Mouse (Mus musculus) lung, embryonic 14.5 days (tissue): ENCODE measurements around the gene Myl6. TPM values are rescaled to one million over a fixed set of nuclear protein-coding genes. Genes with fewer than 3 reads are reported as not detected.
"Not testable (repeated sequence)": the region's sequence is repeated elsewhere in the genome, so short reads cannot be mapped to it uniquely, and the experiment has no call there.

Source experiments
- ATAC-seq: fragments of 200-750 bp; cut with Nextera tagmentation; 2 replicates; pipeline ENCODE4 v1.8.0; 2017; ENCODE audit warnings: mild to moderate bottlenecking, moderate TSS enrichment, moderate library complexity; ENCODE audit not compliant: insufficient read depth
- DNase-seq: peaks from one replicate; pipeline ENCODE4 v3.0.0-alpha.2; 2015
- H3K27ac ChIP-seq: fragments of 300-500 bp; sonication (generic); 2 replicates; pipeline ENCODE4 v1.5.1; 2014; ENCODE audit warnings: low read depth, mild to moderate bottlenecking, moderate library complexity
- H3K27me3 ChIP-seq: fragments of 300-500 bp; sonication (generic); 2 replicates; pipeline ENCODE4 v1.6.1; 2014; ENCODE audit warnings: low read length, control low read depth; ENCODE audit not compliant: insufficient read depth
- H3K36me3 ChIP-seq: fragments of 300-500 bp; sonication (generic); 2 replicates; pipeline ENCODE4 v1.6.1; 2014; ENCODE audit warnings: control low read depth; ENCODE audit not compliant: insufficient read depth
- H3K4me1 ChIP-seq: fragments of 300-500 bp; sonication (generic); 2 replicates; pipeline ENCODE4 v1.6.1; 2014; ENCODE audit warnings: antibody characterized with exemption, control low read depth; ENCODE audit not compliant: insufficient read depth
- H3K4me2 ChIP-seq: fragments of 300-500 bp; sonication (generic); 2 replicates; pipeline ENCODE4 v1.6.1; 2014; ENCODE audit warnings: mild to moderate bottlenecking
- H3K4me3 ChIP-seq: fragments of 300-500 bp; sonication (generic); 2 replicates; pipeline ENCODE4 v1.5.1; 2014; ENCODE audit warnings: low read depth, low read length
- H3K9ac ChIP-seq: fragments of 300-500 bp; sonication (generic); 2 replicates; pipeline ENCODE4 v1.6.1; 2014
- H3K9me3 ChIP-seq: fragments of 300-500 bp; sonication (generic); 2 replicates; pipeline ENCODE4 v1.6.1; 2016; ENCODE audit warnings: low read depth, low read length, control low read depth
- CTCF ChIP-seq: IDR thresholded peaks from 2 replicates; pipeline ENCODE4 v1.5.1; 2016; ENCODE audit warnings: antibody characterized with exemption, low read depth
- WGBS: fragments of 180-500 bp; shearing (Covaris S2); extraction: QIAGEN DNeasy Blood & Tissue Kit; methylation state at CpG from one replicate; pipeline ENCODE4 v1.1.7; 2014; 5-methylcytosine and 5-hydroxymethylcytosine counted together
- polyA plus RNA-seq: library from polyadenylated mRNA; unstranded; fragments of >200 nt; fragmentation: Nextera tagmentation; extraction: Ambion mirVana; gene quantifications from 2 replicates; pipeline ENCODE4 v1.2.1, GENCODE M21; 2014

The Myl6 gene
- polyA plus RNA-seq, 1 experiment from 2014 or later = 1,238 TPM

DNA sequence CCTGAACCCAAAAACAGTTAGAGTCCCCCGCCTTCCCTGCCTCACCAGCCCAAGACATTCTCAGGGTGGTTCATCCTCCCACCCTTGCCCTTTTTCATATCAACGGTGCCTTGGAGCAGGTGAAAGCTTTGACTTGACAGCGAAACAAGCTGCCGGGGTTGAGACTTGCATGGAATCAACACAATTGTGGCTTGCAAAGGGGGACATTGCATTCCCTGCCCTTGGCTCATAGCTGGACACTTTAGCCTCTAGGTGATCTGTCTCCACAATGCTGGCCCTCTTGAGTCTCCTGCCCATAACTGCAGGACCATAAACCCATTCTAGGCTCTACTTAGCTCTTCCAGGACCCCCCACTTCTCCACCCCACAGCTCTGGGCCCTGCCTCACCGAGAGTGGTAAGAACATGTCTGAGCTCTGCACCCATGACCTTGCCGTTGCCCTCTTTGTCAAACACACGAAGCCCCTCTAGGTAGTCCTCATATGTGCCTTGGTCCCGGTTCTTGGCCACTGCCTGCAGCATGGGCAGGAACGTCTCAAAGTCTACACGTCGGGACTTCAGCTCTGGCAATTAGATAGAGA, 811 bp upstream of the Myl6 start:
- peaks cover 11% of the 10 kb centered on the region for H3K4me1 ChIP-seq
- DNase-seq = no peak
- peak overlapping the region; percentile 95 for H3K27ac ChIP-seq

DNA sequence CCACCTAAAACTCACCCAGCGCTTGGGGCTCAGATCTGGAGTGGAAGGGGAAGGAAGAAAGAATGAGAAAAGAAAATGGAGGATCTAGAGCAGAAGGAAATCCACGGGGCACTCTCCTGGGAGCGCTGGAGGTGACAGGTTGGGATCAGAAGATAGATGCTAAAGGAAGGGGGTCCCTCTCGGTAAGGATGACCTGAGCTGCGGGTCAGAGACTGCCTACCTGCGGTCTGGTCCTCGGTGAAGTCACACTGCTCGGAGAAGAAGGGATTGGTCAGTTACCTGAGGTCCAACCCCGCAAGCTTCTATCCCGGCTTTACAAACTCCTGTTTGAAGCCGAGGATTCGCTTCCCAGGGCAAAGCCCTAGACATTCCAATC, 638 bp downstream of the Myl6 start:
- Histone ChIP-seq H3K36me3 (peaks cover 40% of the 10 kb centered on the region), H3K27me3 (no peaks in the 10 kb centered on the region), H3K9me3 (no peaks in the 10 kb centered on the region), H3K9ac (peak overlapping the region; percentile 87), H3K4me3 (peak overlapping the region; percentile 84), H3K4me1 (peaks cover 11% of the 10 kb centered on the region), H3K27ac (peak overlapping the region; percentile 95), H3K4me2 (peak overlapping the region; percentile 86)
- no peak for DNase-seq
- WGBS = 0% methylated on average over 12 of the region's 12 CpGs
- ATAC-seq = no peak; the same call in 1 of the 2 replicates
- TF ChIP-seq CTCF = no peak

More for the DNA sequence above, 811 bp upstream of the Myl6 start:
- 43% methylated on average over 11 of the region's 11 CpGs for WGBS
- Histone ChIP-seq H3K4me3 (peak overlapping the region; percentile 84), H3K4me2 (peak overlapping the region; percentile 86), H3K9me3 (no peaks in the 10 kb centered on the region), H3K36me3 (peaks cover 25% of the 10 kb centered on the region), H3K27me3 (no peaks in the 10 kb centered on the region), H3K9ac (peak overlapping the region; percentile 87)
- no peak; the same call in 1 of the 2 replicates for TF ChIP-seq CTCF
- ATAC-seq = no peak

DNA sequence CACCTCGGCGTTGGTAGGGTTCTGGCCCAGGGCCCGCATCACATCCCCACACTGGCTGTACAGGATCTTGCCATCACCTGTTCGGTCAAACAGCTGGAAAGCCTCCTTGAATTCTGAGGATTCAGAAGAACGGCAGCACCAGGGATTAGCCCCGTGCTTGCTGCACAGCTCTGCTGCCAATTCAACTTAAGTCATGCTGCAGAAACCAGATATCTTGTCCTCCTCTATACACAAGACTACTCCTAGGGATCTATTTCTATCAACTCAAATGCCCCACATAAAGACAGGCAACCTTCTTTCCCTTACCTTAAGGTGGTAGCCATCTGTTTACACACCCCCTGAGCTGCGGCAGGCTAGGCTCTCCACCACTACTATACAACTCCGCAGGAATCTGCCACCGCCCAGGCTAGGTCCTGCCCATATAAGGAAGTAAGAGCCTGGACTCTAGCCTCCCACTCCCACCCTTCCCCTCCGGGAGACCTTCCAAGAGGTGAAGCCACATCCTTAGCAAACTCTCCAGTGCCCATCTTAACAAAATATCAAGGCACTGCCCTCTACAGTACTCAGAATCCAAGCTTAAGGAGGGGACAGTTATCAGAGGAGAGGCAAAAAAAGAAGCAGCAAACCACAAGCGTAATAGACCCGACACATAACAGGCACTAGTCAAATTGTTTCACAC, 1.2 kb downstream of the Myl6 start:
- ATAC-seq (peak; percentile 62), DNase-seq (peak; percentile 86)
- WGBS = 11% methylated on average over 12 of the region's 12 CpGs

DNA sequence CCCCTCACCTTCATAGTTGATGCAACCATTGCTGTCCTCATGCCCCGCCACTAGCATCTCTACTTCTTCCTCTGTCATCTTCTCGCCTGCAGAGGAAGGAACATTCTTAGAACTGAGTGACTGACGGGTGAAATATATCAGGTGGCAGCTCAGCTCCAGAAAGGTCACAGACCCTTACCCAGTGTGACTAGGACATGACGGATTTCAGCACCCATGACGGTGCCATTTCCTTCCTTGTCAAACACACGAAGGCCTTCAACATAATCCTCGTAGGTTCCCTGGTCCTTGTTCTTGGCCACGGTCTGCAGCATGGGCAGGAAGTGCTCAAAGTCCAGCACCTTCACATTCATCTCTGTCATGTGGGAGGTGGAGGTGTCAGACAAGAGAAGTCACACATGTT, 1.9 kb downstream of the Myl6 start:
- H3K36me3 ChIP-seq = peaks cover 52% of the 10 kb centered on the region
- DNase-seq, H3K9me3 ChIP-seq, H3K27me3 ChIP-seq, ATAC-seq: not testable (repeated sequence)
- H3K9ac ChIP-seq = peak overlapping the region; percentile 87
- H3K27ac ChIP-seq = peak overlapping the region; percentile 95
- peak overlapping the region; percentile 84 for H3K4me3 ChIP-seq
- H3K4me2 ChIP-seq = peak overlapping the region; percentile 86
- peaks cover 11% of the 10 kb centered on the region for H3K4me1 ChIP-seq
- 29% methylated on average over 8 of the region's 8 CpGs for WGBS

More for the DNA sequence above, 1.2 kb downstream of the Myl6 start:
- Histone ChIP-seq H3K27me3 (no peaks in the 10 kb centered on the region), H3K4me3 (peak overlapping the region; percentile 84), H3K36me3 (peaks cover 45% of the 10 kb centered on the region), H3K4me1 (peaks cover 11% of the 10 kb centered on the region), H3K9ac (peak overlapping the region; percentile 87), H3K27ac (peak overlapping the region; percentile 95), H3K4me2 (peak overlapping the region; percentile 86), H3K9me3 (no peaks in the 10 kb centered on the region)
- no peak for TF ChIP-seq CTCF

DNA sequence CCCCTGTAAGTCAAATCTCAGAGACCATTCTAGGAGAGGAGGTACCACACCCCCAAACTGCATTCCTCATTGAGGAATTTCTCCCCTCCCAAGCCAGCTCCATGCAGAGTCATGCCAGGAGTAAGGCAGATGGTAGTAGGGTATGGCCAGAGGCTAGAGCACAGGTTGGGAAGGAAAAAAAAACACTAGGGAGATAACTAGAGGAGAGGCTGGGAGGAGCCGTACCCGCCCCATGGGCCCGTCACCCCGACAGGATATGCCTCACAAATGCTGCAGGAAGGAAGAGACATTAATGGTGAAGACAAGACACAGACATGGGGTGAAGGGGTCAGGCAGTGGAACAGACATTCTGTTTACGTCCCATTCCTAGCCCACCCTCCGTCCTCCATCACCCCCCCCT, 2.5 kb downstream of the Myl6 start:
- no peak for TF ChIP-seq CTCF
- ATAC-seq = no peak
- peak overlapping the region; percentile 86 for H3K4me2 ChIP-seq
- peak overlapping the region; percentile 87 for H3K9ac ChIP-seq
- peaks cover 11% of the 10 kb centered on the region for H3K4me1 ChIP-seq
- peak overlapping the region; percentile 84 for H3K4me3 ChIP-seq
- H3K9me3 ChIP-seq = no peaks in the 10 kb centered on the region
- no peaks in the 10 kb centered on the region for H3K27me3 ChIP-seq
- 44% methylated on average over 6 of the region's 6 CpGs for whole genome bisulfite sequencing
- peaks cover 56% of the 10 kb centered on the region for H3K36me3 ChIP-seq
- DNase-seq = peak; percentile 42
- peak overlapping the region; percentile 95; the same call in 1 of the 2 replicates for H3K27ac ChIP-seq

DNA sequence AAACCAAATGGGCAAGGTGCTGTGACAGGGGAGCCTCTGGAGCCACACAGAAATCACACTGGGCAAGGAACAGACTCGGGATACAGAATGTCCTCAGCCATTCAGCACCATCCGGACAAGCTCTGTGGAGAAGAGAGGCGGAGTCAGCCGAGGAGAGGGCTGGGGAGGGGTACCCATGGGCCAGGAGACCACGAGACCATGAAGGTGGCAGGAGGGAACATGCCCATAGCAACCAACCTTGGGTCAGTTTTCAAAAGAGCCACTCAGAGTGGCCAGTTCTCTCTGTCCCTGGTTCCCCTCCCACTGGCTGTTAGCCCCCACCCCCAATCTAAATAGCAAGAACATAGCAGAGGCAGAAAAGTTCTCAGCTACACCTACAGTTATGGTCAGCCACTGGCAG, 3.0 kb downstream of the Myl6 start:
- peaks cover 11% of the 10 kb centered on the region for H3K4me1 ChIP-seq

DNA sequence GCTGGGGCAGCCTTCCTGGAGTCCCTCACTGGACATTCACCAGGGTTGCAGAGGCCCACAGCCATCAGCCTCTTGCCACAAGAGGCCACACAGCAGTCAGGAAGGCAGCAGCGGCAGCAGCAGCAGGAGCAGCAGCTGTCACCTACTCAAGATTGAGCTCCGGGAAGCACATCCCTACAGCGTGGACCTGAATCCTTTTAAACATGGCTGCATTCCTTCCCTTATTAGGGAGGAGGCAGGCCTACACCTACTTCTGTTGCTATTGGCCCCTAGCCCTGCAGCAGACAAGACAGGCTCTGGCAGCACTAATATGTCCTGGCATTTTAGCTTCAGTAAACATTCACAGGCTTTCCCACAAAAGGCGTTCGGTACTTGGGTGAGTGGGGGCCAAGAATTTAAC, 3.7 kb downstream of the Myl6 start:
- no peak for TF ChIP-seq CTCF
- ATAC-seq (no peak), DNase-seq (peak; percentile 54)
- Histone ChIP-seq H3K27me3 (no peaks in the 10 kb centered on the region), H3K4me2 (no peak overlapping the region), H3K4me3 (no peak overlapping the region), H3K27ac (peak overlapping the region; percentile 95), H3K4me1 (peaks cover 11% of the 10 kb centered on the region), H3K9me3 (no peaks in the 10 kb centered on the region), H3K9ac (no peak overlapping the region), H3K36me3 (peaks cover 69% of the 10 kb centered on the region)
- 28% methylated on average over 5 of the region's 5 CpGs for WGBS

More for the DNA sequence above, 3.0 kb downstream of the Myl6 start:
- no peak for ATAC-seq
- no peak for TF ChIP-seq CTCF
- Histone ChIP-seq H3K4me2 (peak overlapping the region; percentile 86), H3K9ac (no peak overlapping the region), H3K27me3 (no peaks in the 10 kb centered on the region), H3K4me3 (peak overlapping the region; percentile 84), H3K9me3 (no peaks in the 10 kb centered on the region), H3K27ac (peak overlapping the region; percentile 95), H3K36me3 (peaks cover 62% of the 10 kb centered on the region)
- WGBS = 40% methylated on average over 5 of the region's 5 CpGs
- peak; percentile 4 for DNase-seq
